Mouse (Mus musculus) heart, embryonic 10.5 days (tissue): ENCODE measurements around the gene Upk2. TPM values are rescaled to one million over a fixed set of nuclear protein-coding genes. Genes with fewer than 3 reads are reported as not detected.
"Not testable (repeated sequence)": the region's sequence is repeated elsewhere in the genome, so short reads cannot be mapped to it uniquely, and the experiment has no call there.

ENCODE experiments used
- DNase-seq: peaks from one replicate; pipeline ENCODE4 v3.0.0-alpha.2; 2017; ENCODE audit warnings: low spot score
- H3K27ac ChIP-seq: fragments of 300-500 bp; sonication (generic); 2 replicates; pipeline ENCODE4 v1.5.1; 2016; ENCODE audit warnings: mild to moderate bottlenecking
- H3K27me3 ChIP-seq: fragments of 300-500 bp; sonication (generic); 2 replicates; pipeline ENCODE4 v1.6.1; 2016; ENCODE audit warnings: mild to moderate bottlenecking; ENCODE audit not compliant: poor library complexity, insufficient read depth, severe bottlenecking
- H3K36me3 ChIP-seq: fragments of 300-500 bp; sonication (generic); 2 replicates; pipeline ENCODE4 v1.6.1; 2016; ENCODE audit warnings: mild to moderate bottlenecking, moderate library complexity
- H3K4me1 ChIP-seq: fragments of 300-500 bp; sonication (generic); 2 replicates; pipeline ENCODE4 v1.6.1; 2016; ENCODE audit warnings: mild to moderate bottlenecking
- H3K4me3 ChIP-seq: fragments of 300-500 bp; sonication (generic); 2 replicates; pipeline ENCODE4 v1.5.1; 2016; ENCODE audit warnings: mild to moderate bottlenecking, moderate library complexity
- H3K9me3 ChIP-seq: fragments of 300-500 bp; sonication (generic); 2 replicates; pipeline ENCODE4 v1.6.1; 2016; ENCODE audit warnings: mild to moderate bottlenecking, moderate library complexity
- WGBS: fragments of 180-500 bp; shearing (Covaris S2); methylation state at CpG from one replicate; pipeline ENCODE4 v1.1.7; 2016; 5-methylcytosine and 5-hydroxymethylcytosine counted together
- polyA plus RNA-seq: library from polyadenylated mRNA; unstranded; fragments of >200 nt; fragmentation: Nextera tagmentation; extraction: Ambion mirVana; gene quantifications from 2 replicates; pipeline ENCODE4 v1.2.1, GENCODE M21; 2016

Gene Upk2
- polyA plus RNA-seq, 1 experiment from 2014 or later, result not detected

GRCm38 (mm10) chr9:44432577-44433185 lies 22.1 kb downstream of the Upk2 start:
- H3K9me3 ChIP-seq, result no peaks in the 10 kb centered on the region
- peaks cover 11% of the 10 kb centered on the region; the same call in 1 of the 2 replicates for H3K27me3 ChIP-seq
- H3K4me3 ChIP-seq, result no peak overlapping the region
- 44% methylated on average over 5 of the region's 5 CpGs for WGBS
- H3K27ac ChIP-seq, result no peak overlapping the region
- DNase-seq, result no peak
- no peaks in the 10 kb centered on the region for H3K4me1 ChIP-seq
- H3K36me3 ChIP-seq, result no peaks in the 10 kb centered on the region

- no peaks in the 10 kb centered on the region for H3K36me3 ChIP-seq
- no peak for DNase-seq
- 78% methylated on average over 4 of the region's 4 CpGs for WGBS
- H3K27me3 ChIP-seq, result no peaks in the 10 kb centered on the region
- H3K4me1 ChIP-seq, result peaks cover under 1% of the 10 kb centered on the region; the same call in 1 of the 2 replicates
- H3K27ac ChIP-seq, result no peak overlapping the region
- no peak overlapping the region for H3K4me3 ChIP-seq
- H3K9me3 ChIP-seq, result no peaks in the 10 kb centered on the region
These were observed 31.2 kb downstream of the Upk2 start for GRCm38 (mm10) chr9:44423576-44423975.

- Histone ChIP-seq H3K4me1 (peaks cover 11% of the 10 kb centered on the region; the same call in 1 of the 2 replicates), H3K9me3 (no peaks in the 10 kb centered on the region), H3K27me3 (no peaks in the 10 kb centered on the region), H3K27ac (no peak overlapping the region), H3K36me3 (peaks cover 12% of the 10 kb centered on the region; the same call in 1 of the 2 replicates), H3K4me3 (no peak overlapping the region)
- no peak for DNase-seq
- 75% methylated on average over 5 of the region's 5 CpGs for WGBS
These were observed 34.4 kb downstream of the Upk2 start for GRCm38 (mm10) chr9:44420280-44420898.

GRCm38 (mm10) chr9:44419730-44420129 lies 35.0 kb downstream of the Upk2 start:
- Histone ChIP-seq H3K36me3 (peaks cover 15% of the 10 kb centered on the region; the same call in 1 of the 2 replicates), H3K4me1 (peaks cover 11% of the 10 kb centered on the region; the same call in 1 of the 2 replicates)
- not testable (repeated sequence) for H3K4me3 ChIP-seq, DNase-seq, H3K27me3 ChIP-seq, H3K9me3 ChIP-seq, H3K27ac ChIP-seq
- 92% methylated on average over 9 of the region's 9 CpGs for WGBS

GRCm38 (mm10) chr9:44418519-44419385 lies 36.0 kb downstream of the Upk2 start, which contains the start of gene Ccdc84:
TSS of gene Ccdc84 (minus strand) at chr9:44418569.
- peaks cover 25% of the 10 kb centered on the region for H3K36me3 ChIP-seq
- peaks cover 11% of the 10 kb centered on the region; the same call in 1 of the 2 replicates for H3K4me1 ChIP-seq
- H3K27me3 ChIP-seq, result no peaks in the 10 kb centered on the region
- 77% methylated on average over 14 of the region's 14 CpGs for WGBS
- peak within 1 kb of the TSS; percentile 94 for H3K4me3 ChIP-seq
- H3K9me3 ChIP-seq, result no peaks in the 10 kb centered on the region
- H3K27ac ChIP-seq, result peak within 1 kb of the TSS; percentile 91
- DNase-seq, result no peak

- Histone ChIP-seq H3K4me1 (peaks cover 11% of the 10 kb centered on the region; the same call in 1 of the 2 replicates), H3K27me3 (no peaks in the 10 kb centered on the region), H3K36me3 (peaks cover 33% of the 10 kb centered on the region), H3K4me3 (peak overlapping the region; percentile 94), H3K27ac (peak overlapping the region; percentile 91), H3K9me3 (no peaks in the 10 kb centered on the region)
- peak; percentile 96 for DNase-seq
- WGBS, result under 1% methylated on average over 38 of the region's 38 CpGs
These were observed 36.8 kb downstream of the Upk2 start for GRCm38 (mm10) chr9:44417892-44418363.

- Histone ChIP-seq H3K27ac (peak overlapping the region; percentile 91), H3K4me1 (peaks cover 11% of the 10 kb centered on the region; the same call in 1 of the 2 replicates), H3K9me3 (no peaks in the 10 kb centered on the region), H3K36me3 (peaks cover 39% of the 10 kb centered on the region), H3K27me3 (no peaks in the 10 kb centered on the region), H3K4me3 (peak overlapping the region; percentile 94)
- 7% methylated on average over 26 of the region's 26 CpGs for WGBS
- DNase-seq, result no peak
These were observed 37.5 kb downstream of the Upk2 start for GRCm38 (mm10) chr9:44417156-44417891.

- Histone ChIP-seq H3K4me1 (peaks cover 12% of the 10 kb centered on the region; the same call in 1 of the 2 replicates), H3K27ac (no peak overlapping the region), H3K9me3 (no peaks in the 10 kb centered on the region), H3K36me3 (peaks cover 76% of the 10 kb centered on the region), H3K27me3 (no peaks in the 10 kb centered on the region), H3K4me3 (no peak overlapping the region)
- DNase-seq, result no peak
- WGBS, result 84% methylated on average over 2 of the region's 2 CpGs
These were observed 42.0 kb downstream of the Upk2 start for GRCm38 (mm10) chr9:44412781-44413180.

GRCm38 (mm10) chr9:44412306-44412705 lies 42.5 kb downstream of the Upk2 start:
- WGBS, result 78% methylated on average over 4 of the region's 4 CpGs
- H3K27me3 ChIP-seq, result no peaks in the 10 kb centered on the region
- no peak overlapping the region for H3K4me3 ChIP-seq
- DNase-seq, result no peak
- H3K4me1 ChIP-seq, result peaks cover 9% of the 10 kb centered on the region; the same call in 1 of the 2 replicates
- no peak overlapping the region for H3K27ac ChIP-seq
- peaks cover 76% of the 10 kb centered on the region for H3K36me3 ChIP-seq
- H3K9me3 ChIP-seq, result no peaks in the 10 kb centered on the region

GRCm38 (mm10) chr9:44411601-44412130 lies 43.1 kb downstream of the Upk2 start:
- H3K27me3 ChIP-seq, result no peaks in the 10 kb centered on the region
- WGBS, result 92% methylated on average over 1 of the region's 1 CpGs
- no peak for DNase-seq
- H3K4me1 ChIP-seq, result peaks cover 5% of the 10 kb centered on the region; the same call in 1 of the 2 replicates
- no peak overlapping the region for H3K27ac ChIP-seq
- H3K36me3 ChIP-seq, result peaks cover 76% of the 10 kb centered on the region
- no peaks in the 10 kb centered on the region for H3K9me3 ChIP-seq
- H3K4me3 ChIP-seq, result no peak overlapping the region

GRCm38 (mm10) chr9:44410647-44411336 lies 44.0 kb downstream of the Upk2 start:
- DNase-seq, result no peak
- whole genome bisulfite sequencing, result 84% methylated on average over 2 of the region's 2 CpGs
- no peaks in the 10 kb centered on the region for H3K9me3 ChIP-seq
- H3K4me1 ChIP-seq, result peaks cover 5% of the 10 kb centered on the region; the same call in 1 of the 2 replicates
- no peak overlapping the region for H3K4me3 ChIP-seq
- peaks cover 68% of the 10 kb centered on the region for H3K36me3 ChIP-seq
- H3K27ac ChIP-seq, result no peak overlapping the region
- no peaks in the 10 kb centered on the region for H3K27me3 ChIP-seq
